In genomic region chr7:90475793-90476312, GRCm38 (mm10) we compare ENCODE assay signal across 8 mouse cellular contexts. TPM values are rescaled to one million over a fixed set of nuclear protein-coding genes. Genes with fewer than 3 reads are reported as not detected.
DNase-seq lines count a peak whose midpoint lies in the region; ATAC-seq and TF ChIP-seq lines count a peak whose summit lies in the region.

Gene Tmem126b, minus strand, starts transcription at chr7:90476001.

- TF ChIP-seq CTCF in gastrocnemius, adult 2 months (IDR thresholded peaks at IDR 0.05) = no peak
- no peak for TF ChIP-seq CTCF in hindbrain, postnatal 0 days (IDR thresholded peaks at IDR 0.05; ENCODE audit: low read depth)
- no peak for TF ChIP-seq CTCF in left cerebral cortex, adult 2 months (IDR thresholded peaks at IDR 0.05)

- peak; percentile 99 for DNase-seq in ZHBTc4 (ENCODE audit: low read depth, low spot score)
- peak; percentile 100 for DNase-seq in gastrocnemius, adult 2 months
- peak; percentile 99 for DNase-seq in hindbrain, postnatal 0 days (ENCODE audit: low spot score)
- DNase-seq in left cerebral cortex, adult 2 months (ENCODE audit: extremely low spot score in 1 of 2, low spot score in 2 of 2) = peak; percentile 99
- DNase-seq in right cerebral cortex, adult 2 months (ENCODE audit: low spot score in 2 of 2) = peak; percentile 99
- DNase-seq in urinary bladder, postnatal 14 days (ENCODE audit: low spot score) = peak; percentile 99

- H3K4me1 ChIP-seq in hindbrain, postnatal 0 days (ENCODE audit: insufficient read depth, low read length) = no peaks in the 10 kb centered on the region

- H3K4me2 ChIP-seq in hindbrain, postnatal 0 days (ENCODE audit: low read depth, low read length) = peak within 1 kb of the TSS; percentile 91

- H3K27me3 ChIP-seq in hindbrain, postnatal 0 days (ENCODE audit: insufficient read depth, low read length) = no peaks in the 10 kb centered on the region

- ATAC-seq in common myeloid progenitor, adult 5-6 weeks (replicated peaks; ENCODE audit: low read depth, poor library complexity, severe bottlenecking) = peak; percentile 94
- peak; percentile 100 for ATAC-seq in hindbrain, postnatal 0 days
- peak; percentile 91 for ATAC-seq in megakaryocyte, adult 5-6 weeks (ENCODE audit: poor library complexity, severe bottlenecking)

- H3K36me3 ChIP-seq in hindbrain, postnatal 0 days (ENCODE audit: insufficient read depth, low read length) = no peaks in the 10 kb centered on the region

- intact Hi-C loops in gastrocnemius, adult 2 months (cut with DNase I) = loop anchor here (5.0 kb wide), 1 partner anchor 34 kb away; the partner anchor contains the start of gene Crebzf
- intact Hi-C loops in left cerebral cortex, adult 2 months (cut with DNase I) = loop anchor here (1.0 kb wide), 2 partner anchors 19 to 32 kb away; partner anchors contain the start of gene Tmem126a

- peak within 1 kb of the TSS; percentile 94 for H3K27ac ChIP-seq in gastrocnemius, adult 2 months
- H3K27ac ChIP-seq in hindbrain, postnatal 0 days = peak within 1 kb of the TSS; percentile 93
- H3K27ac ChIP-seq in left cerebral cortex, adult 2 months = peak within 1 kb of the TSS; percentile 99

- peak within 1 kb of the TSS; percentile 68 for H3K9ac ChIP-seq in hindbrain, postnatal 0 days (replicated peaks; ENCODE audit: low read length)

- peak within 1 kb of the TSS; percentile 95 for H3K4me3 ChIP-seq in gastrocnemius, adult 2 months
- peak within 1 kb of the TSS; percentile 73 for H3K4me3 ChIP-seq in hindbrain, postnatal 0 days (ENCODE audit: low read length)
- peak within 1 kb of the TSS; percentile 56 for H3K4me3 ChIP-seq in left cerebral cortex, adult 2 months

- no peaks in the 10 kb centered on the region for H3K9me3 ChIP-seq in hindbrain, postnatal 0 days (ENCODE audit: low read length)

- WGBS in hindbrain, postnatal 0 days = 0% methylated on average over 36 of the region's 36 CpGs

RNA-seq across cellular contexts. Expression of gene Tmem126b, which starts in this region (rescaled TPM):
- total RNA-seq in common myeloid progenitor, adult 5-6 weeks (2017) = 11.0 and 12.9 TPM in 2 replicates
- total RNA-seq in gastrocnemius, adult 2 months (2021) = 10 to 100 TPM; 18.9 to 22.9 TPM
- total RNA-seq in hindbrain, postnatal 0 days (2014; rRNA removed) = 15.1 and 21.9 TPM in 2 replicates
- 24.5 and 26.9 TPM in 2 replicates for polyA plus RNA-seq in hindbrain, postnatal 0 days (2015; fragmentation: Nextera tagmentation; extraction: Ambion mirVana)
- total RNA-seq in left cerebral cortex, adult 2 months (2021) = 10 to 100 TPM; 24.8 to 26.4 TPM
- total RNA-seq in megakaryocyte, adult 5-6 weeks (2015) = 11.9 and 15.3 TPM in 2 replicates
- 11.9 and 13.5 TPM in 2 replicates for total RNA-seq in megakaryocyte, adult 5-6 weeks (2017)

Comparison
In these comparisons a context has a peak if more than half of its experiments do, and no peak if none do; other contexts are left out.
1. Peak in every context shown above with its lines: DNase-seq, ATAC-seq, H3K4me3 ChIP-seq and H3K27ac ChIP-seq.